Mouse (Mus musculus) intestine, embryonic 16.5 days (tissue): ENCODE results near the gene Avil. TPM values are rescaled to one million over a fixed set of nuclear protein-coding genes. Genes with fewer than 3 reads are reported as not detected.

Source experiments
- ATAC-seq: fragments of 200-750 bp; cut with Nextera tagmentation; 2 replicates; pipeline ENCODE4 v1.8.0; 2017; ENCODE audit warnings: moderate TSS enrichment, moderate library complexity
- H3K27ac ChIP-seq: fragments of 300-500 bp; sonication (generic); 2 replicates; pipeline ENCODE4 v1.5.1; 2014; ENCODE audit warnings: mild to moderate bottlenecking, low read length
- H3K27me3 ChIP-seq: fragments of 300-500 bp; sonication (generic); replicated peaks from 2 replicates; pipeline ENCODE4 v1.6.1; 2014; ENCODE audit warnings: low read length, control low read depth, mixed read lengths; ENCODE audit not compliant: control insufficient read depth, insufficient read depth
- H3K36me3 ChIP-seq: fragments of 300-500 bp; sonication (generic); 2 replicates; pipeline ENCODE4 v1.6.1; 2014; ENCODE audit warnings: low read length, control low read depth; ENCODE audit not compliant: control insufficient read depth, insufficient read depth
- H3K4me1 ChIP-seq: fragments of 300-500 bp; sonication (generic); 2 replicates; pipeline ENCODE4 v1.6.1; 2014; ENCODE audit warnings: low read length, control low read depth, mixed read lengths; ENCODE audit not compliant: control insufficient read depth, insufficient read depth
- H3K4me2 ChIP-seq: fragments of 300-500 bp; sonication (generic); 2 replicates; pipeline ENCODE4 v1.6.1; 2014; ENCODE audit warnings: low read depth, low read length, control low read depth
- H3K4me3 ChIP-seq: fragments of 300-500 bp; sonication (generic); 2 replicates; pipeline ENCODE4 v1.5.1; 2014; ENCODE audit warnings: mild to moderate bottlenecking, low read length
- H3K9ac ChIP-seq: fragments of 300-500 bp; sonication (generic); 2 replicates; pipeline ENCODE4 v1.6.1; 2014; ENCODE audit warnings: low read depth, low read length
- H3K9me3 ChIP-seq: fragments of 300-500 bp; sonication (generic); 2 replicates; pipeline ENCODE4 v1.6.1; 2016; ENCODE audit warnings: low read length, control low read depth; ENCODE audit not compliant: control insufficient read depth
- WGBS: fragments of 180-500 bp; shearing (Covaris S2); extraction: QIAGEN DNeasy Blood & Tissue Kit; methylation state at CpG from one replicate; pipeline ENCODE4 v1.1.7; 2014; 5-methylcytosine and 5-hydroxymethylcytosine counted together
- polyA plus RNA-seq: library from polyadenylated mRNA; unstranded; fragments of >200 nt; fragmentation: Nextera tagmentation; extraction: Ambion mirVana; gene quantifications from 2 replicates; pipeline ENCODE4 v1.2.1, GENCODE M21; 2015

Avil gene
- polyA plus RNA-seq, 1 experiment from 2014 or later = 0.21 TPM

- no peaks in the 10 kb centered on the region for H3K36me3 ChIP-seq
- no peak for ATAC-seq
- H3K9ac ChIP-seq = no peak overlapping the region
- H3K27me3 ChIP-seq = no peaks in the 10 kb centered on the region
- no peaks in the 10 kb centered on the region for H3K9me3 ChIP-seq
- H3K27ac ChIP-seq = no peak overlapping the region
- H3K4me1 ChIP-seq = peaks cover 3% of the 10 kb centered on the region; the same call in 1 of the 2 replicates
- H3K4me2 ChIP-seq = no peak overlapping the region
- no peak overlapping the region for H3K4me3 ChIP-seq
- 76% methylated on average over 12 of the region's 12 CpGs for WGBS
Observed at GRCm38 (mm10) chr10:127037641-127038040, 37.1 kb downstream of the Avil start.

GRCm38 (mm10) chr10:127040569-127041214 lies 40.2 kb downstream of the Avil start:
- Histone ChIP-seq H3K27ac (no peak overlapping the region), H3K9ac (peak overlapping the region; percentile 80), H3K27me3 (no peaks in the 10 kb centered on the region), H3K4me3 (peak overlapping the region; percentile 96), H3K36me3 (0 out of 2 replicates have a peak, but pooled peaks cover 3% of the 10 kb centered on the region), H3K4me2 (peak overlapping the region; percentile 97), H3K4me1 (peaks cover 7% of the 10 kb centered on the region; the same call in 1 of the 2 replicates), H3K9me3 (no peaks in the 10 kb centered on the region)
- ATAC-seq = peak; percentile 7; the same call in 1 of the 2 replicates
- WGBS = 3% methylated on average over 20 of the region's 20 CpGs

GRCm38 (mm10) chr10:127041274-127041766 lies 40.8 kb downstream of the Avil start, which contains the start of the genes Mettl1 and Eef1akmt3:
Gene Mettl1, plus strand, starts transcription at chr10:127041414.
Gene Eef1akmt3, minus strand, starts transcription at chr10:127041513.
- Histone ChIP-seq H3K9me3 (no peaks in the 10 kb centered on the region), H3K9ac (peak within 1 kb of the TSS; percentile 80), H3K27me3 (no peaks in the 10 kb centered on the region), H3K27ac (0 out of 2 replicates have a peak within 1 kb of the TSS, but pooled peaks have one; percentile 66), H3K4me2 (peak within 1 kb of the TSS; percentile 97), H3K4me3 (peak within 1 kb of the TSS; percentile 96), H3K4me1 (peaks cover 7% of the 10 kb centered on the region; the same call in 1 of the 2 replicates), H3K36me3 (0 out of 2 replicates have a peak, but pooled peaks cover 3% of the 10 kb centered on the region)
- ATAC-seq = peak; percentile 76
- WGBS = under 1% methylated on average over 28 of the region's 28 CpGs

DNA sequence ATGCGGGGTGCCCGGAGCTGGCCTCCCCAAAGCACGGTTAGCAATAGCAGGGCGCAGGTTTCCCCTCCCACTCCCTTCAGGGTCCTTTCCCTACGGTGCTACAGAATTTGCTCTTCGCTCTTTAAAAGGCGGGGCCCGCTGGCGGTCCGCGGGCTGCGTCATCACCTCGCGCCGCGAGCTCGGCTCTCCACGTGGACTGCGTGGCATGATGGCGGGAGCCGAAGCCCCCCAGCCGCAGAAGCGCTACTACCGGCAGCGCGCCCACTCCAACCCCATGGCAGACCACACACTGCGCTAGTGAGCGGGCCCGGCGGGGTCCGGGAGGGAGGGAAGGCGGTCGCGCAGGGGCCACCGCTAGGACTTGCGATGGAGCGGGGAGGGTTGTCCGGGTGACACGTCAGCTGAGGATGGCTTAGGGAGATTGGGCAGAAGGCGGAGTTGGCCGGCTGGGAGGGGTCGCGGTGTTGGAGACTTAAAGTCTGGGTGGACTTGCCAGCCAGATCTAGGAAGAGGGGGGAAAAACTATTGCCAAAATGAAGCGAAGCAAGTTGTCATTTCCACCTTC lies 41.3 kb downstream of the Avil start:
- H3K4me3 ChIP-seq = peak overlapping the region; percentile 96
- ATAC-seq = peak; percentile 91
- H3K9me3 ChIP-seq = no peaks in the 10 kb centered on the region
- H3K4me1 ChIP-seq = peaks cover 7% of the 10 kb centered on the region; the same call in 1 of the 2 replicates
- peak overlapping the region; percentile 97 for H3K4me2 ChIP-seq
- peak overlapping the region; percentile 80 for H3K9ac ChIP-seq
- under 1% methylated on average over 44 of the region's 44 CpGs for WGBS
- 0 out of 2 replicates have a peak, but pooled peaks cover 3% of the 10 kb centered on the region for H3K36me3 ChIP-seq
- H3K27ac ChIP-seq = 0 out of 2 replicates have a peak overlapping the region, but pooled peaks have one; percentile 66
- no peaks in the 10 kb centered on the region for H3K27me3 ChIP-seq

GRCm38 (mm10) chr10:127042468-127043115 lies 42.1 kb downstream of the Avil start:
- H3K27me3 ChIP-seq = peaks cover 3% of the 10 kb centered on the region
- peak; percentile 5; the same call in 1 of the 2 replicates for ATAC-seq
- peaks cover 7% of the 10 kb centered on the region; the same call in 1 of the 2 replicates for H3K4me1 ChIP-seq
- no peak overlapping the region for H3K27ac ChIP-seq
- H3K4me3 ChIP-seq = peak overlapping the region; percentile 96
- H3K36me3 ChIP-seq = 0 out of 2 replicates have a peak, but pooled peaks cover 3% of the 10 kb centered on the region
- peak overlapping the region; percentile 97 for H3K4me2 ChIP-seq
- H3K9ac ChIP-seq = peak overlapping the region; percentile 80
- no peaks in the 10 kb centered on the region for H3K9me3 ChIP-seq
- WGBS = 16% methylated on average over 5 of the region's 5 CpGs

DNA sequence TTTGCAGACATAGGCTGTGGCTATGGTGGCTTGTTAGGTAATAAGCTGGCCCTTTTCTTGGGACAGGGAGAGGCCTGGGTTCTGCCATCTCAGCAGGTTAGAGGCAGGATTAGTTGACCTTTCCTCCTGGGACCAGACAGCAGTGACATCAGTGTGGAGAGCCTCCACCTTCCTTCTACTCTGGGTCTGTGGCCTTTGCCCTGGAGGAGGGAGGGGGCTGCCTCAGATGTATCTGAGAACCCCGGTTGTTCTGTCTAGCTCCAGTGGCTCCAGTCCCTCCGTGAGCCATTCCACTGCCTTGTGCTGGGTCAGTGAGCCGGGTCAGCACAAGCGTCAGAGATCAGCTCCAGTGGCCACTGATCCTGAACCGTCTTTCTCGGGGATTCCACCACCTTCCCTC lies 42.7 kb downstream of the Avil start:
- no peak overlapping the region for H3K4me2 ChIP-seq
- H3K27me3 ChIP-seq = peaks cover 9% of the 10 kb centered on the region
- peaks cover 7% of the 10 kb centered on the region; the same call in 1 of the 2 replicates for H3K4me1 ChIP-seq
- 0 out of 2 replicates have a peak, but pooled peaks cover 3% of the 10 kb centered on the region for H3K36me3 ChIP-seq
- 92% methylated on average over 6 of the region's 6 CpGs for WGBS
- no peak for ATAC-seq
- no peak overlapping the region for H3K9ac ChIP-seq
- no peaks in the 10 kb centered on the region for H3K9me3 ChIP-seq
- H3K27ac ChIP-seq = no peak overlapping the region
- H3K4me3 ChIP-seq = no peak overlapping the region

DNA sequence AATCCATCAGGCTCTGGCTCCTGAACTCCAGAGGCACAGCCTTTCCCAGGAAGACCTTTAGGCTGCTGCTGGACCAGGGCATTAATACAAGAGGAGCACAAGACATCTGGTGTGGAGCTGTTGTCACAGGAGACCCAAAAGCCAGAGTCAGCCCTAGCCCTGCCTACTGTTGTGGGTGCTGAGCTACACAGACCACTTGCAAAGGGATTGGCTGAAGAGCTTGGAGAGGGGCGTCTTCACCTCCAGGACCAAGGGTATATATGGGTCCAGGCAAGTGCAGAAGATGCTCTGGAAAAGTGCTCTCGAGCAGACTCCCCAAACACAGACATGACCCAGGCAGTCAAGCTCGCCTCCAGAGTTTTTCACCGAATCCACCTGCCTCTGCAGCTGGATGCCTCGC lies 47.4 kb downstream of the Avil start, which contains the start of gene Cyp27b1:
Cyp27b1 (plus strand) TSS at position 297 of the 400 bp plus-strand sequence.
- H3K9ac ChIP-seq = no peak within 1 kb of the TSS; the same call in 1 of the 2 replicates
- 41% methylated on average over 5 of the region's 5 CpGs for WGBS
- peaks cover under 1% of the 10 kb centered on the region; the same call in 1 of the 2 replicates for H3K4me1 ChIP-seq
- no peaks in the 10 kb centered on the region for H3K9me3 ChIP-seq
- peaks cover 42% of the 10 kb centered on the region for H3K27me3 ChIP-seq
- H3K4me3 ChIP-seq = peak within 1 kb of the TSS; percentile 31
- ATAC-seq = no peak
- 0 out of 2 replicates have a peak, but pooled peaks cover 3% of the 10 kb centered on the region for H3K36me3 ChIP-seq
- no peak within 1 kb of the TSS for H3K27ac ChIP-seq
- peak within 1 kb of the TSS; percentile 41 for H3K4me2 ChIP-seq

GRCm38 (mm10) chr10:127048608-127049394 lies 48.3 kb downstream of the Avil start:
- H3K9me3 ChIP-seq = no peaks in the 10 kb centered on the region
- no peak for ATAC-seq
- H3K36me3 ChIP-seq = 0 out of 2 replicates have a peak, but pooled peaks cover 3% of the 10 kb centered on the region
- H3K4me2 ChIP-seq = peak overlapping the region; percentile 41
- no peak overlapping the region for H3K27ac ChIP-seq
- WGBS = 4% methylated on average over 35 of the region's 35 CpGs
- H3K4me3 ChIP-seq = peak overlapping the region; percentile 31
- H3K4me1 ChIP-seq = no peaks in the 10 kb centered on the region
- H3K27me3 ChIP-seq = peaks cover 42% of the 10 kb centered on the region
- no peak overlapping the region; the same call in 1 of the 2 replicates for H3K9ac ChIP-seq
